Mouse (Mus musculus) heart, postnatal 0 days (tissue): ENCODE data around the gene Ptov1. TPM values are rescaled to one million over a fixed set of nuclear protein-coding genes. Genes with fewer than 3 reads are reported as not detected.

Experiments used
- ATAC-seq: fragments of 200-750 bp; cut with Nextera tagmentation; 2 replicates; pipeline ENCODE4 v1.8.0; 2017; ENCODE audit warnings: low read depth, moderate number of reproducible peaks, moderate library complexity; ENCODE audit not compliant: insufficient read depth
- DNase-seq: peaks from one replicate; pipeline ENCODE4 v3.0.0-alpha.2; 2016; ENCODE audit warnings: low spot score
- H3K27ac ChIP-seq: fragments of 300-500 bp; sonication (generic); 2 replicates; pipeline ENCODE4 v1.5.1; 2014; ENCODE audit warnings: low read depth, mild to moderate bottlenecking
- H3K27me3 ChIP-seq: fragments of 300-500 bp; sonication (generic); 2 replicates; pipeline ENCODE4 v1.6.1; 2014; ENCODE audit warnings: low read length, mixed read lengths; ENCODE audit not compliant: control insufficient read depth, insufficient read depth
- H3K36me3 ChIP-seq: fragments of 300-500 bp; sonication (generic); replicated peaks from 2 replicates; pipeline ENCODE4 v1.6.1; 2014; ENCODE audit warnings: low read length, mixed read lengths; ENCODE audit not compliant: control insufficient read depth, insufficient read depth
- H3K4me1 ChIP-seq: fragments of 300-500 bp; sonication (generic); 2 replicates; pipeline ENCODE4 v1.6.1; 2014; ENCODE audit warnings: antibody characterized with exemption; ENCODE audit not compliant: control insufficient read depth, insufficient read depth
- H3K4me2 ChIP-seq: fragments of 300-500 bp; sonication (generic); 2 replicates; pipeline ENCODE4 v1.6.1; 2014; ENCODE audit warnings: low read depth, mild to moderate bottlenecking, low read length, moderate library complexity
- H3K4me3 ChIP-seq: fragments of 300-500 bp; sonication (generic); 2 replicates; pipeline ENCODE4 v1.5.1; 2014; ENCODE audit warnings: low read depth, low read length
- H3K9ac ChIP-seq: fragments of 300-500 bp; sonication (generic); replicated peaks from 2 replicates; pipeline ENCODE4 v1.6.1; 2014; ENCODE audit warnings: low read depth, low read length, mixed read lengths
- H3K9me3 ChIP-seq: fragments of 300-500 bp; sonication (generic); replicated peaks from 2 replicates; pipeline ENCODE4 v1.6.1; 2016; ENCODE audit warnings: low read length; ENCODE audit not compliant: control insufficient read depth
- CTCF ChIP-seq: IDR thresholded peaks from 2 replicates; pipeline ENCODE4 v1.5.1; 2016; ENCODE audit warnings: antibody characterized with exemption, control low read depth, low read depth
- EP300 ChIP-seq: IDR thresholded peaks from 2 replicates; pipeline ENCODE4 v1.6.1; 2016; ENCODE audit warnings: antibody characterized with exemption, low read depth
- WGBS: fragments of 180-500 bp; shearing (Covaris S2); extraction: QIAGEN DNeasy Blood & Tissue Kit; methylation state at CpG from one replicate; pipeline ENCODE4 v1.1.7; 2014; 5-methylcytosine and 5-hydroxymethylcytosine counted together
- polyA plus RNA-seq: library from polyadenylated mRNA; unstranded; fragments of >200 nt; fragmentation: Nextera tagmentation; extraction: Ambion mirVana; gene quantifications from 2 replicates; pipeline ENCODE4 v1.2.1, GENCODE M21; 2015
- total RNA-seq: library from RNA; depleted of rRNA; stranded (reverse); fragments of >200 nt; gene quantifications from 2 replicates; pipeline ENCODE4 v1.2.3, GENCODE M21; 2014; ENCODE audit warnings: low replicate concordance

The Ptov1 gene
- total and polyA plus RNA-seq, 2 experiments from 2014 or later, result 248 to 335 TPM

DNA sequence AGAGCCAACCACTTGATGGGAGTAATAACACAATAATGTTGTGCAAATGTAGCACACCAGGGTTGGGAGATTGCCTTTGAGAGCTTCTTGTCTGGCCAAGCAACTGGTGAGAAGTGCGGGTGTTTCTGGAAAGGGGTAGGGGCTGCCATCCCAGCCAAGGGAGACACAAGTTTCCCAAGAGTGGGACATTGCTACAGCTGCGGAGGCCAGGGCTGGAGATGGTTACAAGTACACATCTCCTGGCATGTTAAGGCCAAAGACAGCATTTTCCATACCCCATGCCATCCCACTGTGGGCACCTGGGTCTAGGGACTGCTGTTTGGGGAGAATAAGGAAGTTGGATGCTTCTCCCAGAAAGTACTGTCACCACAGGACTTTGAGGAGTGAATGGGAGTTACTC is 16.5 kb downstream of the Ptov1 start:
- H3K9ac ChIP-seq, result no peak overlapping the region
- 0 out of 2 replicates have a peak overlapping the region, but pooled peaks have one; percentile 63 for H3K4me3 ChIP-seq
- peaks cover 29% of the 10 kb centered on the region for H3K4me1 ChIP-seq
- H3K9me3 ChIP-seq, result no peaks in the 10 kb centered on the region
- no peaks in the 10 kb centered on the region for H3K27me3 ChIP-seq
- DNase-seq, result no peak
- no peak overlapping the region for H3K27ac ChIP-seq
- ATAC-seq, result no peak
- H3K36me3 ChIP-seq, result 0 out of 2 replicates have a peak, but pooled peaks cover 4% of the 10 kb centered on the region
- no peak overlapping the region for H3K4me2 ChIP-seq
- 84% methylated on average over 2 of the region's 2 CpGs for WGBS
- no peak for TF ChIP-seq CTCF
- no peak for TF ChIP-seq EP300

GRCm38 (mm10) chr7:44852259-44853027 is 17.1 kb downstream of the Ptov1 start:
- Histone ChIP-seq H3K27ac (no peak overlapping the region), H3K36me3 (0 out of 2 replicates have a peak, but pooled peaks cover 4% of the 10 kb centered on the region), H3K9me3 (no peaks in the 10 kb centered on the region), H3K4me2 (no peak overlapping the region), H3K4me3 (no peak overlapping the region), H3K9ac (no peak overlapping the region), H3K27me3 (no peaks in the 10 kb centered on the region), H3K4me1 (peaks cover 33% of the 10 kb centered on the region)
- DNase-seq (no peak), ATAC-seq (no peak)
- 85% methylated on average over 36 of the region's 36 CpGs for WGBS
- TF ChIP-seq EP300 (no peak), CTCF (no peak)

DNA sequence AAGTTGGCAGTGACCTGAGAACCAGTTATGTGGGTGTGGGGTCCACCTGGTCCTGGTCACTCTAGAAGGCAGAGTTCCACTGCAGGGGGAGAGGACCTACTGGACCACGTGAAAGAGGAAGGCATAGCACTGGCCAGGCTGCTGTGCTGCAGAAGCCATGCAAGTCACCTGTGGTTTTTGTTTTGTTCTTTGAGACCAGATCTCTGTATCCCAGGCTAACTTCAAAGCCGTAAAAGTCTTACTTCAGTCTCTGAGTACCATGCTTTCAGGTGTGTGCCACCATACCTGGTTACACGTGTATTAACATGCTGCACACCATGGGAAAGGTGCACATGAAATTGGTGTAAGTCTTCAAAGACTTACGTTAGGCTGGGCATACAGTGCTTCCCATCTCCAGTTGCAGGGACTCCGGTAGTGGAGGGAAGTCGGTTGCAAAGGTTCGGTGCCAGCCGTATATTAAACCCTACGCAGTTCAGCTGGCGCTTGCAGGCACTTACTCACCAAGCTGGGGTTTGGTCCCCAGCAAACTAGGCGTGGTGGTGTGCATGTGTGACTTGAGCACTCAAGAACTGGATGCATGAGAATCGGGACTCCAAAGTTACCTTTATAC is 17.9 kb downstream of the Ptov1 start:
- no peak for TF ChIP-seq CTCF
- TF ChIP-seq EP300, result no peak
- H3K4me2 ChIP-seq, result no peak overlapping the region
- H3K9me3 ChIP-seq, result no peaks in the 10 kb centered on the region
- H3K27me3 ChIP-seq, result no peaks in the 10 kb centered on the region
- no peak overlapping the region for H3K27ac ChIP-seq
- peaks cover 7% of the 10 kb centered on the region for H3K36me3 ChIP-seq
- no peak for ATAC-seq
- H3K4me1 ChIP-seq, result peaks cover 34% of the 10 kb centered on the region
- no peak for DNase-seq
- 88% methylated on average over 12 of the region's 12 CpGs for WGBS
- H3K9ac ChIP-seq, result no peak overlapping the region
- H3K4me3 ChIP-seq, result no peak overlapping the region

DNA sequence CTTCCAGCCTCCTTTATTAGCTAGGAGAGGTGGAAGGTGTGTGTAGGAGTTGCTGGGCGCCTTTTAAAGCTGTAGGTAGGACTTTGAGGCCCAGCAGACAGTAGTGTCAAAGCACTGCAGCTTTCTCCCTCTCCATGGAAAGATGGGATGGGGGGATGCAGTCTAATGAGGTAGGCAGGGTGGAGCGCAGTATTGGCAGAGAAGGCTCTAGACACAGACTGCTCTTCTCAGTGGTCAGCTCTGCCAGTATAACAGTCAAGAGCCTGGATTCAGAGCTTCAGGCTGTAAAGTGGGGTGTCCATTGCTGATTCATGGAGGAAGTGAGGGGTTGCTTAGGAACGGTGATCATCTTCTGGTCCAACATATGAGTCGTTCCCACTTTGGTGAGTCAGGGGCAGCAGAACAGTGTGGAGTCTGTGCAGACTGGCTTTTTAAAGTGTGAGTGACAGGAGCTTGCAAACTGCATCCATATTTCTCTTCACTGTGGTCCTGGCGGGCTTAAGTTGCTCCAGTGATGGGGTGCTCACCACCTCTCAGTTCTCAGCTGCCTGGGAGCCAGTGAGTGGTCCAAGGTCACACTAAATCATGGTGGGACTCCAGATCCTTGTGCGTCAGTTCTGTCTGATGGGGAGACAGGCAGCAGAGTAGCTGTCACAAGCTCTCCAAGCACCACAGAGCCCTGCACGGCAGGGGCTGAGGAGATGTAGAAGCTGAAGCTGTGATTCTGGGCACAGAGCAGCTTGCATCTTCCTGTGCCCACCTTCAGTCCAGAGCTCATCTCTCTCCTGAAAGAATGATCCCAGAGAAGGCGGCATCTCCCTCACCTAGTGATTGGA is 18.6 kb downstream of the Ptov1 start:
- H3K9me3 ChIP-seq, result no peaks in the 10 kb centered on the region
- 56% methylated on average over 8 of the region's 8 CpGs for WGBS
- H3K4me1 ChIP-seq, result peaks cover 28% of the 10 kb centered on the region
- TF ChIP-seq EP300, result no peak
- TF ChIP-seq CTCF, result no peak
- ATAC-seq (no peak), DNase-seq (no peak)
- H3K36me3 ChIP-seq, result peaks cover 14% of the 10 kb centered on the region
- peak overlapping the region; percentile 98 for H3K27ac ChIP-seq
- H3K4me3 ChIP-seq, result peak overlapping the region; percentile 81
- H3K9ac ChIP-seq, result peak overlapping the region; percentile 83
- no peaks in the 10 kb centered on the region for H3K27me3 ChIP-seq
- H3K4me2 ChIP-seq, result peak overlapping the region; percentile 82

- peak; percentile 15 for ATAC-seq
- Histone ChIP-seq H3K4me2 (peak overlapping the region; percentile 82), H3K27me3 (no peaks in the 10 kb centered on the region), H3K4me3 (peak overlapping the region; percentile 81), H3K27ac (peak overlapping the region; percentile 98), H3K36me3 (peaks cover 23% of the 10 kb centered on the region), H3K4me1 (peaks cover 25% of the 10 kb centered on the region), H3K9me3 (no peaks in the 10 kb centered on the region), H3K9ac (peak overlapping the region; percentile 83)
- TF ChIP-seq CTCF, result no peak
- peak; percentile 63 for DNase-seq
- 0% methylated on average over 32 of the region's 33 CpGs for WGBS
These were observed 19.4 kb downstream of the Ptov1 start for GRCm38 (mm10) chr7:44850146-44850545.
